Mouse (Mus musculus) thymus, adult 2 months (tissue): Measurements from ENCODE around the gene Ctsl. TPM values are rescaled to one million over a fixed set of nuclear protein-coding genes. Genes with fewer than 3 reads are reported as not detected.

Source experiments
- DNase-seq: peaks from one replicate; pipeline ENCODE4 v3.0.0; 2021
- H3K27ac ChIP-seq: fragments of 200-500 bp; 2 replicates; pipeline ENCODE4 v1.5.1; 2012; ENCODE audit warnings: low read length, control low read depth; ENCODE audit not compliant: control insufficient read depth, insufficient read depth
- H3K27me3 ChIP-seq: fragments of 200-500 bp; 2 replicates; pipeline ENCODE4 v1.6.1; 2012; ENCODE audit warnings: mild to moderate bottlenecking, low read length, moderate library complexity, mixed read lengths; ENCODE audit not compliant: control insufficient read depth, insufficient read depth
- H3K36me3 ChIP-seq: fragments of 200-500 bp; 2 replicates; pipeline ENCODE4 v1.6.1; 2012; ENCODE audit warnings: mild to moderate bottlenecking, low read length, moderate library complexity; ENCODE audit not compliant: control insufficient read depth, insufficient read depth
- H3K4me1 ChIP-seq: fragments of 200-500 bp; replicated peaks from 2 replicates; pipeline ENCODE4 v1.6.1; 2012; ENCODE audit warnings: low read length; ENCODE audit not compliant: control insufficient read depth, insufficient read depth
- H3K4me3 ChIP-seq: fragments of 200-500 bp; 2 replicates; pipeline ENCODE4 v1.5.1; 2012; ENCODE audit warnings: mild to moderate bottlenecking, low read length, control low read depth, moderate library complexity; ENCODE audit not compliant: control insufficient read depth, insufficient read depth
- CTCF ChIP-seq: fragments of 200-500 bp; IDR thresholded peaks from 2 replicates; pipeline ENCODE4 v1.5.1; 2012; ENCODE audit warnings: mild to moderate bottlenecking, control low read depth, low read length, moderate library complexity, borderline replicate concordance; ENCODE audit not compliant: control insufficient read depth, poor library complexity, insufficient read depth; ENCODE audit errors: extremely low read depth
- POLR2A ChIP-seq: fragments of 200-500 bp; IDR thresholded peaks from 2 replicates; pipeline ENCODE4 v1.6.1; 2012; ENCODE audit warnings: mild to moderate bottlenecking, low read length, control low read depth, moderate library complexity; ENCODE audit not compliant: control insufficient read depth, poor library complexity, insufficient read depth; ENCODE audit errors: extremely low read depth
- WGBS: fragments of 180-500 bp; shearing (Covaris S2); methylation state at CpG from one replicate; pipeline ENCODE4 v1.1.7; 2018; 5-methylcytosine and 5-hydroxymethylcytosine counted together
- polyA plus RNA-seq: library from polyadenylated mRNA; depleted of rRNA; stranded (reverse); fragments of >200 nt; gene quantifications from 2 replicates; pipeline ENCODE4 v1.2.3, GENCODE M21; 2012; rRNA removed

The Ctsl gene
- 292 and 586 TPM in 2 replicates for polyA plus RNA-seq

- Histone ChIP-seq H3K4me1 (peaks cover 8% of the 10 kb centered on the region; the same call in 1 of the 2 replicates), H3K27ac (peak within 1 kb of the TSS; percentile 73), H3K27me3 (no peaks in the 10 kb centered on the region), H3K36me3 (peaks cover 20% of the 10 kb centered on the region), H3K4me3 (peak within 1 kb of the TSS; percentile 84)
- peak; percentile 93 for DNase-seq
- TF ChIP-seq POLR2A (peak; percentile 80), CTCF (0 out of 2 replicates have a peak, but pooled peaks have one; percentile 17)
- under 1% methylated on average over 43 of the region's 43 CpGs for WGBS
These were observed at the start of gene Ctsl for GRCm38 (mm10) chr13:64370173-64370940. Gene Ctsl, minus strand, starts transcription at chr13:64370890.

DNA sequence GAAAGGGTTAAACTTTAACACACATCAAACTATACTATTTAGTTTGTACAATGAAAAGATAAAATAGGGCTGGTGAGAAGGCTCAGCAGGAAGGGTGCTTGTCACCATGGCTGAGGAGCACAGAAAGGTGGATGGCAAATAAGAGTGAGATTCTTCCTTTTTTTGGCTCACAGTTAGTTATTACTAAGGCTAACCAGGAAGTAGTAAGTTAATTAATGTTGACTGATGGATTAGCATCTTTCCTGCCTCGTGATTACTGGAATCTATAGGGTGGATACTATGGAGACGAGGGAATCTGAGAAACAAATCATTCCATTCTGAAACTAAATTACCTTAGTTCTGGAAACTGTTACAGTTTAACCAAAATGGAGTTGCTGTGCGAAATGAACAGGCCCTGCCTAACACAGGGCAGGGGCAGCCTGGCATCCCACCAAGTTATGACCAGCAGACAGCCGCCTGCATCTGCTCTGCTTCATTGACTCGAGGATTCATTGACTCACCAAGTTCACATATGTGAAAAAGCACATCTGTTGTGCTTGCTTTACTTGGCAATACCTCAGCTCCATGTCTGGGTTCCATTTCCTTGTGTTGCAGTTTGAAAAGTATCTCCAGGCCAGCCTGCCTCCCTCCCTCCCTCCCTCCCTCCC, 46.4 kb upstream of the Ctsl start:
- no peak for TF ChIP-seq POLR2A
- TF ChIP-seq CTCF, result no peak
- peak overlapping the region; percentile 49; the same call in 1 of the 2 replicates for H3K27ac ChIP-seq
- peaks cover 19% of the 10 kb centered on the region for H3K4me1 ChIP-seq
- H3K36me3 ChIP-seq, result no peaks in the 10 kb centered on the region
- H3K27me3 ChIP-seq, result no peaks in the 10 kb centered on the region
- no peak for DNase-seq
- no peak overlapping the region for H3K4me3 ChIP-seq
- 88% methylated on average over 5 of the region's 5 CpGs for WGBS

- 51% methylated on average over 2 of the region's 2 CpGs for WGBS
- no peak overlapping the region for H3K4me3 ChIP-seq
- DNase-seq, result no peak
- no peaks in the 10 kb centered on the region for H3K27me3 ChIP-seq
- TF ChIP-seq CTCF (no peak), POLR2A (no peak)
- H3K4me1 ChIP-seq, result peaks cover 22% of the 10 kb centered on the region
- peak overlapping the region; percentile 87 for H3K27ac ChIP-seq
- no peaks in the 10 kb centered on the region for H3K36me3 ChIP-seq
These were observed 45.0 kb upstream of the Ctsl start for GRCm38 (mm10) chr13:64415659-64416058.

DNA sequence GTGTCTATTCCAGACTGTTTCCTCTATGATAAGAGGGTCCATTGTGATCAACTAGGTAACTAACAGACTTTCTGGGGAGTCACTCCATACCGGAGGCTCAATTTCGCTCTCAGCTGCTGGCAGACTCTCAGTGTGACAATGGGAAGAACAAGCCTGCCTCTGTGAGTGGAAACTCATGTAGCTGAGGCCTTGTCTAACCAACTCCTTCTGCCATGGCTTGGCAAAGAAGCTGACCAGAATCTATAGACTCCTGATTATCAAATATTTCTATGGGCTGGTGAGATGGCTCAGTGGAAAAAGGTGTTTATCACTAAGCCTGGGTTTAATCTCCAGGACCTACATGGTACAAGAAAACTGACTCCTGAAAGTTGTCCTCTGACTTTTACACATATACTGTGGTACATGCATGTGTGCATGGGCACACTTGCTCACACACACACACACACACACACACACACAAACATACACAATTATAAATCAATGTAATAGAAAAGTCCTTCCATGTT, 42.1 kb upstream of the Ctsl start:
- Histone ChIP-seq H3K36me3 (no peaks in the 10 kb centered on the region), H3K27ac (peak overlapping the region; percentile 61), H3K4me1 (peaks cover 25% of the 10 kb centered on the region), H3K27me3 (no peaks in the 10 kb centered on the region), H3K4me3 (no peak overlapping the region)
- DNase-seq, result no peak
- WGBS, result 90% methylated on average over 2 of the region's 2 CpGs
- TF ChIP-seq CTCF, result no peak
- TF ChIP-seq POLR2A, result no peak

- H3K27ac ChIP-seq, result peak overlapping the region; percentile 86
- peak overlapping the region; percentile 7 for H3K4me3 ChIP-seq
- TF ChIP-seq CTCF, result no peak
- no peak for TF ChIP-seq POLR2A
- no peak for DNase-seq
- no peaks in the 10 kb centered on the region for H3K36me3 ChIP-seq
- no peaks in the 10 kb centered on the region for H3K27me3 ChIP-seq
- 63% methylated on average over 2 of the region's 2 CpGs for WGBS
- peaks cover 28% of the 10 kb centered on the region for H3K4me1 ChIP-seq
These were observed 40.6 kb upstream of the Ctsl start for GRCm38 (mm10) chr13:64411282-64411681.

DNA sequence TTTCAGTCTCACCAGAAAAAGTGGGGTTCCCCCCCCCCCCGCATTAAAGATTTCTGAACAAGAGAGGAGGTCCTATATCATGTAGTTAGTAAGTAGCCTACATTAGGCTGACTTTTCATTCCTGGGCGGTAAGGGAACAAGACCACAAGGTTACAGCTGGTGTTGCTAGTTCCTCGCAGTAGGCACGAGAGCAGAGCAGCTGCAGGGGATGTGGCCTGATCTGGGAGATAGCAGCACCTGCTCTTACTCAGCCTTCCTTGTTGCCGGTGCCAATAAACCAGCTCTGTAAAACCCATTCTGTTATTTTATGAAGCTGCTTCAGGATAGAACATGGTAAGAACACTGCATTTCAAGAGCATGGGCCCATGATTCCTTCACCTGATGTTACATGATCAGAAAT, 39.9 kb upstream of the Ctsl start:
- Histone ChIP-seq H3K36me3 (no peaks in the 10 kb centered on the region), H3K4me3 (peak overlapping the region; percentile 15; the same call in 1 of the 2 replicates), H3K27me3 (no peaks in the 10 kb centered on the region), H3K4me1 (peaks cover 28% of the 10 kb centered on the region), H3K27ac (peak overlapping the region; percentile 86; the same call in 1 of the 2 replicates)
- peak; percentile 67 for DNase-seq
- WGBS, result 7% methylated on average over 5 of the region's 5 CpGs
- no peak for TF ChIP-seq CTCF
- peak; percentile 31; the same call in 1 of the 2 replicates for TF ChIP-seq POLR2A
